Mouse (Mus musculus) cerebellum, adult (tissue): ENCODE results near the gene Col4a2.

Experiments
- ATAC-seq: cut with Nextera tagmentation; 2 replicates; pipeline ENCODE4 v1.9.2; 2017; ENCODE audit warnings: mild to moderate bottlenecking, moderate library complexity, mixed read lengths; ENCODE audit not compliant: insufficient number of reproducible peaks, low FRiP score, low TSS enrichment

Gene Col4a2

GRCm38 (mm10) chr8:11402220-11402619 lies 89.6 kb downstream of the Col4a2 start:
- no peak for ATAC-seq

- no peak for ATAC-seq
Measured at GRCm38 (mm10) chr8:11403813-11404212, 91.2 kb downstream of the Col4a2 start.

- no peak for ATAC-seq
Measured at GRCm38 (mm10) chr8:11404614-11405013, 92.0 kb downstream of the Col4a2 start.

GRCm38 (mm10) chr8:11405722-11406481 lies 93.3 kb downstream of the Col4a2 start:
- ATAC-seq, result no peak

GRCm38 (mm10) chr8:11411504-11412124 lies 99.0 kb downstream of the Col4a2 start:
- ATAC-seq, result no peak

GRCm38 (mm10) chr8:11412450-11412849 lies 99.8 kb downstream of the Col4a2 start:
- ATAC-seq, result no peak

GRCm38 (mm10) chr8:11414304-11414703 lies 101.7 kb downstream of the Col4a2 start:
- ATAC-seq, result 0 out of 2 replicates have a peak, but pooled peaks have one; percentile 33

- ATAC-seq, result no peak
Measured at GRCm38 (mm10) chr8:11415089-11415488, 102.5 kb downstream of the Col4a2 start.

GRCm38 (mm10) chr8:11417762-11418161 lies 105.2 kb downstream of the Col4a2 start:
- ATAC-seq, result no peak

- peak; percentile 63 for ATAC-seq
Measured at GRCm38 (mm10) chr8:11419232-11419631, 106.6 kb downstream of the Col4a2 start.

- ATAC-seq, result peak; percentile 54
Measured at GRCm38 (mm10) chr8:11419645-11420044, 107.0 kb downstream of the Col4a2 start.

- ATAC-seq, result no peak
Measured at GRCm38 (mm10) chr8:11421105-11421504, 108.5 kb downstream of the Col4a2 start.

- ATAC-seq, result no peak
Measured at GRCm38 (mm10) chr8:11421968-11422367, 109.4 kb downstream of the Col4a2 start.

- ATAC-seq, result no peak
Measured at GRCm38 (mm10) chr8:11423091-11423490, 110.5 kb downstream of the Col4a2 start.

GRCm38 (mm10) chr8:11430688-11431087 lies 118.1 kb downstream of the Col4a2 start:
- ATAC-seq, result no peak

GRCm38 (mm10) chr8:11437862-11438261 lies 125.3 kb downstream of the Col4a2 start:
- no peak for ATAC-seq

- no peak for ATAC-seq
Measured at GRCm38 (mm10) chr8:11441291-11441690, 128.7 kb downstream of the Col4a2 start.

GRCm38 (mm10) chr8:11443611-11444010 lies 131.0 kb downstream of the Col4a2 start:
- no peak for ATAC-seq

GRCm38 (mm10) chr8:11444216-11444615 lies 131.6 kb downstream of the Col4a2 start:
- no peak for ATAC-seq

GRCm38 (mm10) chr8:11445790-11446189 lies 133.2 kb downstream of the Col4a2 start:
- no peak for ATAC-seq

GRCm38 (mm10) chr8:11447910-11448570 lies 135.4 kb downstream of the Col4a2 start:
- no peak for ATAC-seq
